In the genomic region with DNA sequence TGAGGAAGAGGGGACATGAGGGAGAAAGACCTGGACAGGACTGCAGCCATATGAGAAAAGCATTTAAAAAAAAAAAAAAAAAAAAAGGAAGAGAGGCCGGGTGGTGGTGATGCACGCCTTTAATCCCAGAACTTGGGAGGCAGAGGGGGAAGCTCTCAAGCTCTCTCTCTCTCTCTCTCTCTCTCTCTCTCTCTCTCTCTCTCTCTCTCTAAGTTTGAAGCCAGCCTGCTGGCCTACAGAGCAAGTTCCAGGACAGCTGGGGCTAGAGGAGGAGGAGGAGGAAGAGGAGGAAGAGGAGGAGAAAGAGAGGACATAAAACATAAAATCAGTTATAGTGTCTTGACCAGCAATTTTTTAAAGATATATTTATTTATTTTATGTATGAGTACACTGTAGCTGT, we compare ENCODE assay signal across 29 mouse cellular contexts. TPM values are rescaled to one million over a fixed set of nuclear protein-coding genes. Genes with fewer than 3 reads are reported as not detected.
"Had no signal": no experiment of that assay in that cellular context is flagged by ENCODE, and none has a peak within 500 bp of the region (broad histone marks: within the 10 kb centered on the region; RNA-seq: fewer than 3 reads in every experiment).

No protein-coding gene starts in this region.

- H3K9ac ChIP-seq: embryonic facial prominence, embryonic 12.5 days; embryonic facial prominence, embryonic 13.5 days; embryonic facial prominence, embryonic 15.5 days; forebrain, embryonic 12.5 days; forebrain, embryonic 13.5 days; forebrain, embryonic 15.5 days; forebrain, postnatal 0 days had no signal

- H3K4me3 ChIP-seq: embryonic facial prominence, embryonic 10.5 days; embryonic facial prominence, embryonic 12.5 days; embryonic facial prominence, embryonic 13.5 days; embryonic facial prominence, embryonic 15.5 days; erythroblast, embryonic 14.5 days; forebrain, embryonic 10.5 days; forebrain, embryonic 12.5 days; forebrain, embryonic 13.5 days; forebrain, embryonic 15.5 days; gastrocnemius, adult 2 months; heart, adult 2 months had no signal

- ATAC-seq: forebrain, embryonic 13.5 days; forebrain, embryonic 14.5 days; forebrain, embryonic 15.5 days; forebrain, embryonic 16.5 days; forebrain, postnatal 0 days had no signal

- H3K4me1 ChIP-seq: embryonic facial prominence, embryonic 10.5 days; embryonic facial prominence, embryonic 12.5 days; embryonic facial prominence, embryonic 13.5 days; embryonic facial prominence, embryonic 15.5 days; forebrain, embryonic 12.5 days had no signal

- DNase-seq: cerebellum, adult 9-10 months; cerebellum, adult 9-11 months; cerebellum, postnatal 10 days; cerebellum, postnatal 14 days; cerebellum, postnatal 25 days; cerebellum, postnatal 36 days; embryo, embryonic 11 days; forebrain, postnatal 0 days; gastrocnemius, adult 2 months; gastrocnemius, postnatal 10 days; gastrocnemius, postnatal 14 days; gastrocnemius, postnatal 25 days; gastrocnemius, postnatal 36 days; heart, adult 18-20 months; heart, adult 2 months had no signal

- H3K27ac ChIP-seq: embryonic facial prominence, embryonic 10.5 days; embryonic facial prominence, embryonic 12.5 days; embryonic facial prominence, embryonic 13.5 days; embryonic facial prominence, embryonic 15.5 days; forebrain, embryonic 10.5 days; forebrain, embryonic 12.5 days; forebrain, embryonic 13.5 days; forebrain, embryonic 15.5 days; gastrocnemius, adult 2 months; heart, adult 2 months had no signal

- H3K4me2 ChIP-seq: embryonic facial prominence, embryonic 12.5 days; embryonic facial prominence, embryonic 13.5 days; embryonic facial prominence, embryonic 15.5 days; forebrain, embryonic 12.5 days; forebrain, embryonic 13.5 days; forebrain, embryonic 15.5 days had no signal

- H3K36me3 ChIP-seq: embryonic facial prominence, embryonic 10.5 days; embryonic facial prominence, embryonic 12.5 days; embryonic facial prominence, embryonic 13.5 days; embryonic facial prominence, embryonic 15.5 days; forebrain, embryonic 10.5 days; forebrain, embryonic 12.5 days; forebrain, embryonic 15.5 days had no signal

- H3K9me3 ChIP-seq: embryonic facial prominence, embryonic 15.5 days; forebrain, embryonic 15.5 days had no signal

- H3K27me3 ChIP-seq: embryonic facial prominence, embryonic 12.5 days; embryonic facial prominence, embryonic 13.5 days; embryonic facial prominence, embryonic 15.5 days; forebrain, embryonic 12.5 days; forebrain, embryonic 13.5 days; forebrain, embryonic 15.5 days had no signal

RNA-seq across cellular contexts. Expression of a gene that starts 22.2 kb away (rescaled TPM):
- total RNA-seq: granulocyte monocyte progenitor cell, adult 5-6 weeks had no signal
- polyA plus RNA-seq: embryonic facial prominence, embryonic 10.5 days; embryonic facial prominence, embryonic 11.5 days; embryonic facial prominence, embryonic 12.5 days; embryonic facial prominence, embryonic 13.5 days; erythroblast, embryonic 14.5 days; forebrain, embryonic 11.5 days; forebrain, embryonic 13.5 days; heart, adult 2 months had no signal
